ENCODE assay signal across 9 mouse cellular contexts in the genomic region with DNA sequence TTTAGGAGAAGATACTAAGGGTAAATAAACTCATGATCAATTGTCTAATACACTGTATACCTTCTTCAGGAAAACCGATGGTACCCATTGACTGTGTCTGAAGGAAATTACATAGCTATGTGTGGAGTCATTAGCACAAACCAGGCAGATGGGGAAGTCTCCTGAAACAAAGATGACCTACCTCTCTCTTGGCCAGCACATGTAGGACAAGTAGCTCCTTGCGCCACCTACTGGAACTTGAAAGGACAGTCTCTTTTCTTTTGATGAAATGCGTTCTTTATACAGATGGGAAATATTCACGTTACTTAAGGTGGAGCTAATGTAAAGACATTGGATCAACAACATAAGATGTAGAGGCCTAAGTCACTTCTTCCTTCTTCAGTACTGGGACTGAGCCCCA. TPM values are rescaled to one million over a fixed set of nuclear protein-coding genes. Genes with fewer than 3 reads are reported as not detected.
DNase-seq lines count a peak whose midpoint lies in the region; ATAC-seq and TF ChIP-seq lines count a peak whose summit lies in the region.
"Had no signal": no experiment of that assay in that cellular context is flagged by ENCODE, and none has a peak within 500 bp of the region (broad histone marks: within the 10 kb centered on the region; RNA-seq: fewer than 3 reads in every experiment).

No protein-coding gene starts in this region.

- no peak overlapping the region for H3K27ac ChIP-seq in bone marrow, adult 2 months (ENCODE audit: control insufficient read depth, insufficient read depth, low read depth, low read length, poor library complexity)
- H3K27ac ChIP-seq in liver, adult 2 months (replicated peaks; ENCODE audit: insufficient read depth, low read depth, low read length), result no peak overlapping the region
- H3K27ac ChIP-seq: neural tube, embryonic 12.5 days had no signal

- no peaks in the 10 kb centered on the region for H3K27me3 ChIP-seq in liver, adult 2 months (ENCODE audit: control insufficient read depth, insufficient read depth, low read length)
- H3K27me3 ChIP-seq: neural tube, embryonic 12.5 days had no signal

- peak; percentile 67 for TF ChIP-seq CTCF in bone marrow, adult 2 months (IDR thresholded peaks at IDR 0.05; ENCODE audit: control insufficient read depth, insufficient read depth, low read length)
- peak; percentile 58 for TF ChIP-seq CTCF in liver, adult 2 months (IDR thresholded peaks at IDR 0.05; ENCODE audit: low read depth, low read length)

- H3K36me3 ChIP-seq in liver, adult 2 months (ENCODE audit: control insufficient read depth, insufficient read depth, low read length), result no peaks in the 10 kb centered on the region
- H3K36me3 ChIP-seq: neural tube, embryonic 12.5 days had no signal

- H3K79me2 ChIP-seq in liver, adult 2 months (ENCODE audit: control insufficient read depth, insufficient read depth, low read length), result no peaks in the 10 kb centered on the region

- no peak for TF ChIP-seq POLR2A in bone marrow, adult 2 months (IDR thresholded peaks at IDR 0.05; ENCODE audit: borderline replicate concordance, control insufficient read depth, low read depth, low read length)
- no peak for TF ChIP-seq POLR2A in liver, adult 2 months (IDR thresholded peaks at IDR 0.05; ENCODE audit: extremely low read depth, insufficient read depth, low read length)

- peak; percentile 77 for ATAC-seq in erythroid progenitor cell, adult 5-6 weeks (replicated peaks; ENCODE audit: low FRiP score, poor library complexity, severe bottlenecking)

- peak; percentile 66 for DNase-seq in layer of hippocampus, adult 11-12 months (ENCODE audit: low spot score)
- DNase-seq in layer of hippocampus, adult 9-10 months (ENCODE audit: low spot score), result no peak
- DNase-seq in ES-CJ7 (ENCODE audit: low read depth, low spot score), result peak; percentile 82
- DNase-seq in liver, adult 2 months (ENCODE audit: extremely low read depth, low read depth, low spot score), result peak; percentile 63
- peak; percentile 61 for DNase-seq in retina, postnatal 7 days (ENCODE audit: low read depth, low spot score)
- DNase-seq in frontal cortex, postnatal 25 days (ENCODE audit: low spot score in 2 of 2), result no peak

- H3K4me1 ChIP-seq in bone marrow, adult 2 months (ENCODE audit: control insufficient read depth, insufficient read depth, low read length), result no peaks in the 10 kb centered on the region; the same call in 1 of the 2 replicates
- H3K4me1 ChIP-seq in liver, adult 2 months (ENCODE audit: control insufficient read depth, insufficient read depth, low read length), result no peaks in the 10 kb centered on the region; the same call in 1 of the 2 replicates

- H3K4me3 ChIP-seq in bone marrow, adult 2 months (replicated peaks; ENCODE audit: control insufficient read depth, low read depth, low read length), result no peak overlapping the region
- H3K4me3 ChIP-seq in liver, adult 2 months (ENCODE audit: insufficient read depth, low read depth, low read length), result no peak overlapping the region
- H3K4me3 ChIP-seq: neural tube, embryonic 12.5 days had no signal

- WGBS in bone marrow, adult 2 months, result under 1% methylated on average over 4 of the region's 4 CpGs
- WGBS in liver, adult 2 months, result 3% methylated on average over 4 of the region's 4 CpGs

- no peak overlapping the region for H3K9ac ChIP-seq in liver, adult 2 months (ENCODE audit: low read depth, low read length)
- H3K9ac ChIP-seq: neural tube, embryonic 12.5 days had no signal

RNA-seq across cellular contexts. Expression of a gene that starts 7.0 kb away (rescaled TPM):
- 99.8 and 183 TPM in 2 replicates for polyA plus RNA-seq in bone marrow, adult 2 months (2011; ENCODE audit: insufficient read depth, insufficient read length, low replicate concordance, missing spikeins)
- 98.9 and 165 TPM in 2 replicates for total RNA-seq in erythroid progenitor cell, adult 5-6 weeks (2015; ENCODE audit: low replicate concordance)
- 37.9 and 53.8 TPM in 2 replicates for total RNA-seq in erythroid progenitor cell, adult 5-6 weeks (2017; ENCODE audit: low replicate concordance)
- 474 and 535 TPM in 2 replicates for total RNA-seq in liver, adult 2 months (2014; rRNA removed)
- 84.6 and 99.6 TPM in 2 replicates for polyA plus RNA-seq in liver, adult 2 months (2012; rRNA removed)

RNA-seq across cellular contexts. Expression of a gene that starts 19.3 kb away (rescaled TPM):
- 22.5 and 25.3 TPM in 2 replicates for polyA plus RNA-seq in bone marrow, adult 2 months (2011; ENCODE audit: insufficient read depth, insufficient read length, low replicate concordance, missing spikeins)
- total RNA-seq in erythroid progenitor cell, adult 5-6 weeks (2015; ENCODE audit: low replicate concordance), result 98.7 and 104 TPM in 2 replicates
- 113 and 121 TPM in 2 replicates for total RNA-seq in erythroid progenitor cell, adult 5-6 weeks (2017; ENCODE audit: low replicate concordance)
- total RNA-seq in liver, adult 2 months (2014; rRNA removed), result 4.1 and 4.3 TPM in 2 replicates
- 0.85 and 1.4 TPM in 2 replicates for polyA plus RNA-seq in liver, adult 2 months (2012; rRNA removed)

RNA-seq across cellular contexts. Expression of a gene that starts 36.4 kb away (rescaled TPM):
- 8.1 and 8.6 TPM in 2 replicates for polyA plus RNA-seq in bone marrow, adult 2 months (2011; ENCODE audit: insufficient read depth, insufficient read length, low replicate concordance, missing spikeins)
- 8.8 and 18.7 TPM in 2 replicates for total RNA-seq in erythroid progenitor cell, adult 5-6 weeks (2015; ENCODE audit: low replicate concordance)
- total RNA-seq in erythroid progenitor cell, adult 5-6 weeks (2017; ENCODE audit: low replicate concordance), result 7.7 and 12.5 TPM in 2 replicates
- 37.0 and 41.4 TPM in 2 replicates for total RNA-seq in liver, adult 2 months (2014; rRNA removed)
- polyA plus RNA-seq in liver, adult 2 months (2012; rRNA removed), result 24.4 and 33.6 TPM in 2 replicates

Comparison
In these comparisons a context has a peak if more than half of its experiments do, and no peak if none do; other contexts are left out.
1. DNase-seq: peak in layer of hippocampus, adult 11-12 months (single experiment), ES-CJ7 (single experiment), liver, adult 2 months (single experiment) and retina, postnatal 7 days (single experiment); none in layer of hippocampus, adult 9-10 months (single experiment) and frontal cortex, postnatal 25 days (0 of 2).
2. RNA of a gene that starts 19.3 kb away (total RNA-seq): 98.7 to 121 TPM in erythroid progenitor cell, adult 5-6 weeks; 4.1 to 4.3 TPM in liver, adult 2 months; every median in the first group is over 10 times any median in the second.